Mouse (Mus musculus) kidney, adult 2 months (tissue): ENCODE data around the gene Taf3. TPM values are rescaled to one million over a fixed set of nuclear protein-coding genes. Genes with fewer than 3 reads are reported as not detected.

Source experiments
- DNase-seq: peaks from one replicate; pipeline ENCODE4 v3.0.0; 2021
- H3K27ac ChIP-seq: fragments of 200-500 bp; 2 replicates; pipeline ENCODE4 v1.5.1; 2012; ENCODE audit warnings: low read depth, low read length, control low read depth, inconsistent platforms; ENCODE audit not compliant: insufficient read depth
- H3K27me3 ChIP-seq: fragments of 200-500 bp; replicated peaks from 2 replicates; pipeline ENCODE4 v1.6.1; 2012; ENCODE audit warnings: mild to moderate bottlenecking, moderate library complexity, low read length, inconsistent platforms; ENCODE audit not compliant: control insufficient read depth, insufficient read depth
- H3K36me3 ChIP-seq: fragments of 200-500 bp; 2 replicates; pipeline ENCODE4 v1.6.1; 2012; ENCODE audit warnings: mild to moderate bottlenecking, moderate library complexity, low read length, inconsistent platforms; ENCODE audit not compliant: control insufficient read depth, insufficient read depth
- H3K4me1 ChIP-seq: fragments of 200-500 bp; 2 replicates; pipeline ENCODE4 v1.6.1; 2011; ENCODE audit warnings: low read length; ENCODE audit not compliant: control insufficient read depth, insufficient read depth
- H3K4me3 ChIP-seq: fragments of 200-500 bp; 2 replicates; pipeline ENCODE4 v1.5.1; 2011; ENCODE audit warnings: mild to moderate bottlenecking, low read depth, low read length, control low read depth; ENCODE audit not compliant: insufficient read depth
- CTCF ChIP-seq: fragments of 200-500 bp; conservative IDR thresholded peaks from 2 replicates; pipeline ENCODE4 v1.5.1; 2011; ENCODE audit warnings: low read depth, mild to moderate bottlenecking, control low read depth, low read length, moderate library complexity, mixed read lengths; ENCODE audit not compliant: insufficient read depth, insufficient read length
- POLR2A ChIP-seq: fragments of 200-500 bp; IDR thresholded peaks from one replicate; pipeline ENCODE4 v1.6.1; 2011; ENCODE audit warnings: low read depth, low read length, control low read depth
- WGBS: fragments of 180-500 bp; shearing (Covaris S2); methylation state at CpG from one replicate; pipeline ENCODE4 v1.1.7; 2018; 5-methylcytosine and 5-hydroxymethylcytosine counted together
- polyA plus RNA-seq: library from polyadenylated mRNA; depleted of rRNA; stranded (reverse); fragments of >200 nt; gene quantifications from 2 replicates; pipeline ENCODE4 v1.2.3, GENCODE M21; 2012

Gene Taf3
- polyA plus RNA-seq, 1 experiment: 6.5 TPM

DNA sequence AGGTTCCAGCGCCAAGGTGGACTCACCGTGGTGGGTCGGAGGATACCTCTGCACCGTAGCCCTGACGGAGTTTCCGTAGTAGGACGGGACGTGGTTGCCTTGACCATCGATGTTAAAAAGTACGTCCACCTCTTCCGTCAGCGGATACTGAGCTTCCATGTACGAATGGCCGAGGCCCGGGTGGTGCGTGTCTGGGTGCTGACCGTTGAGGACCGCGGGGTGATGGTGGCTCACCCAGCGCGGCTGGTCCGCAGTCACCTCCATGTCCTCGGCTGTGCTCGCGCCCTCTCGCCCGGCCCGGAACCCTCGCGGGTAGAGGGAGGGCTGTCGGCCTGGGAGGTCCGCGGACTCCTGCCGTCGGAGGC lies 171.1 kb downstream of the Taf3 start:
- 3% methylated on average over 35 of the region's 35 CpGs for WGBS

GRCm38 (mm10) chr2:9876621-9877325 lies 171.6 kb downstream of the Taf3 start:
- no peak for TF ChIP-seq CTCF
- TF ChIP-seq POLR2A: no peak
- Histone ChIP-seq H3K36me3 (no peaks in the 10 kb centered on the region), H3K4me3 (peak overlapping the region; percentile 27), H3K4me1 (no peaks in the 10 kb centered on the region), H3K27me3 (peaks cover 3% of the 10 kb centered on the region), H3K27ac (peak overlapping the region; percentile 29; the same call in 1 of the 2 replicates)
- DNase-seq: no peak
- WGBS: 21% methylated on average over 31 of the region's 31 CpGs

More for the DNA sequence above, 171.1 kb downstream of the Taf3 start:
- DNase-seq: no peak
- Histone ChIP-seq H3K27ac (0 out of 2 replicates have a peak overlapping the region, but pooled peaks have one; percentile 8), H3K4me1 (no peaks in the 10 kb centered on the region), H3K36me3 (no peaks in the 10 kb centered on the region), H3K4me3 (peak overlapping the region; percentile 27), H3K27me3 (peaks cover 3% of the 10 kb centered on the region)
- TF ChIP-seq POLR2A: no peak
- no peak for TF ChIP-seq CTCF

DNA sequence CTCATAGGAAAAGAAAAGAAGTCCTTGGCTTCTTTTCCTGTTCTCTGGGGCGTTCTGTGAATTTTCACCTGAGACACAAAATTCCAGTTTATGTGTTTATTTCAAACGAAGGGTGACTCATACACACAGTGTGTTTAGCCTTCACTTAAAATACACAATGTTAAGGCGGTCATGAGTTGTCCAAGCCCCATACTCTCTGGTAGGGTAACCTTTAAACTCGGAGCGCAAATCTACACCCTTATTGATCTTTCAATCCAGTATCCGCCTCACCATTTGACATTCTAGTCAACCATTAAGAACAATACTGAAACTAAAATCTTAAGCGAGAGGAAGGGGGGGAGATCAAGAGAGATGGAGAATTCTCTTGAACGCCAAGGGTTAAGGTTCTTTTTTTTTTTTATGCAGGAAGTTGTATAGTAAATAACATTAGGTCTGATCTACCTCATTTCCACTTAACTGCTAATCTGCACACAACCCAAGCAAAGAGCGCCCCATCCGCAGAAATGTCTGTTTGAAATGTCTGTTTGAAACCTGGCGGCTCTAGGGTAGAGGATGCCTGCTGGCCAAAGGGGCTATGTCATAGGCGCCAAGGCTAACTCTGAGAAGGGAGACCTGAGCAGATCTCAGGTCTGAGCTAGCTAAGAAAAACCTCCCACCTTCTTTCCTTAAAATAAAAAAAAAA lies 172.6 kb downstream of the Taf3 start:
- H3K27me3 ChIP-seq: peaks cover 1% of the 10 kb centered on the region
- no peaks in the 10 kb centered on the region for H3K36me3 ChIP-seq
- DNase-seq: no peak
- TF ChIP-seq CTCF (no peak), POLR2A (no peak)
- H3K27ac ChIP-seq: no peak overlapping the region
- 49% methylated on average over 12 of the region's 12 CpGs for WGBS
- peak overlapping the region; percentile 48 for H3K4me3 ChIP-seq
- H3K4me1 ChIP-seq: no peaks in the 10 kb centered on the region

GRCm38 (mm10) chr2:9875220-9875619 lies 173.2 kb downstream of the Taf3 start:
- peaks cover 1% of the 10 kb centered on the region for H3K27me3 ChIP-seq
- WGBS: 33% methylated on average over 4 of the region's 4 CpGs
- DNase-seq: no peak
- TF ChIP-seq CTCF: no peak
- TF ChIP-seq POLR2A: no peak
- H3K36me3 ChIP-seq: no peaks in the 10 kb centered on the region
- peak overlapping the region; percentile 30 for H3K4me3 ChIP-seq
- 0 out of 2 replicates have a peak overlapping the region, but pooled peaks have one; percentile 0 for H3K27ac ChIP-seq
- H3K4me1 ChIP-seq: no peaks in the 10 kb centered on the region

GRCm38 (mm10) chr2:9874467-9875219 lies 173.8 kb downstream of the Taf3 start:
- no peak for DNase-seq
- H3K4me1 ChIP-seq: no peaks in the 10 kb centered on the region
- TF ChIP-seq CTCF: no peak
- TF ChIP-seq POLR2A: no peak
- H3K36me3 ChIP-seq: no peaks in the 10 kb centered on the region
- WGBS: 30% methylated on average over 39 of the region's 39 CpGs
- peak overlapping the region; percentile 14; the same call in 1 of the 2 replicates for H3K27ac ChIP-seq
- H3K4me3 ChIP-seq: peak overlapping the region; percentile 30
- peaks cover 1% of the 10 kb centered on the region for H3K27me3 ChIP-seq

GRCm38 (mm10) chr2:9873757-9874156 lies 174.6 kb downstream of the Taf3 start:
- no peaks in the 10 kb centered on the region for H3K4me1 ChIP-seq
- H3K36me3 ChIP-seq: no peaks in the 10 kb centered on the region
- WGBS: 27% methylated on average over 2 of the region's 2 CpGs
- TF ChIP-seq CTCF (no peak), POLR2A (no peak)
- peak overlapping the region; percentile 29; the same call in 1 of the 2 replicates for H3K4me3 ChIP-seq
- peaks cover 1% of the 10 kb centered on the region; the same call in 1 of the 2 replicates for H3K27me3 ChIP-seq
- DNase-seq: no peak
- 0 out of 2 replicates have a peak overlapping the region, but pooled peaks have one; percentile 14 for H3K27ac ChIP-seq
